ENCODE assay signal across 9 mouse cellular contexts in the genomic region with DNA sequence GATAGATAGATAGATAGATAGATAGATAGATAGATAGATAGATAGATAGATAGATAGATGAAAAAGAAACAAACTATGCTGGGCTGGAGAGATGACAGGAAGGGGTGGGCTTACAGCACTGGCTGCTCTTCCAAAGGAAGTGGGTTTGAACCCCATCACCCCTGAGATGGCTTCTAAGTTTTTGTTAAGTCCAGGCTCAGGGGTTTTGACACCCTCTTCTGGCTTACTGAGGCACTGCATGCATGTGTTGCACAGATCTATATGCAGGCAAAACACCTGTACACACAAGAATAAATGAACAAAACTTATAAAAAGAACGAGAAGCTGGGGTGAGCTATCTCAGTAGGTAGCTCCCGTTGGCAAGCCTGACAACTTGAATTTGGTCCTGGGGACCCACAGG. TPM values are rescaled to one million over a fixed set of nuclear protein-coding genes. Genes with fewer than 3 reads are reported as not detected.
A peak's percentile ranks its signal among the peaks of the same experiment; 100 is the strongest.
DNase-seq lines count a peak whose midpoint lies in the region; ATAC-seq and TF ChIP-seq lines count a peak whose summit lies in the region.
"Had no signal": no experiment of that assay in that cellular context is flagged by ENCODE, and none has a peak within 500 bp of the region (broad histone marks: within the 10 kb centered on the region; RNA-seq: fewer than 3 reads in every experiment).

No protein-coding gene starts in this region.

- no peak overlapping the region for H3K4me2 ChIP-seq in heart, embryonic 11.5 days
- H3K4me2 ChIP-seq in kidney, postnatal 0 days (ENCODE audit: low read length), result no peak overlapping the region
- no peak overlapping the region for H3K4me2 ChIP-seq in forebrain, embryonic 13.5 days

- intact Hi-C loops in gastrocnemius, postnatal 36 days (cut with DNase I), result loop anchor here (5.0 kb wide), 2 partner anchors 123 to 153 kb away; no protein-coding TSS in a partner anchor

- DNase-seq in heart, postnatal 4 days, result peak; percentile 29
- DNase-seq in ES-E14 (ENCODE audit: low read depth, low spot score), result no peak
- peak; percentile 41 for DNase-seq in kidney, postnatal 0 days (ENCODE audit: low spot score)
- DNase-seq in spleen, postnatal 14 days (ENCODE audit: low spot score in 2 of 2), result peak; percentile 17 to 54
- DNase-seq in yolk sac, embryonic 10.5 days (ENCODE audit: low spot score), result no peak
- no peak for DNase-seq in gastrocnemius, postnatal 36 days

- H3K27ac ChIP-seq in heart, embryonic 11.5 days (ENCODE audit: low read depth, low read length), result no peak overlapping the region
- H3K27ac ChIP-seq in ES-E14 (ENCODE audit: insufficient read depth, low read depth, low read length, poor library complexity, severe bottlenecking), result no peak overlapping the region
- H3K27ac ChIP-seq in kidney, postnatal 0 days, result no peak overlapping the region
- H3K27ac ChIP-seq in forebrain, embryonic 13.5 days, result no peak overlapping the region

- H3K36me3 ChIP-seq in heart, embryonic 11.5 days (ENCODE audit: control insufficient read depth, insufficient read depth, low read length), result no peaks in the 10 kb centered on the region
- no peaks in the 10 kb centered on the region for H3K36me3 ChIP-seq in ES-E14 (ENCODE audit: control insufficient read depth, insufficient read depth, low read length, poor library complexity, severe bottlenecking)
- H3K36me3 ChIP-seq in kidney, postnatal 0 days (ENCODE audit: insufficient read depth, low read length), result no peaks in the 10 kb centered on the region
- no peaks in the 10 kb centered on the region for H3K36me3 ChIP-seq in forebrain, embryonic 13.5 days (ENCODE audit: poor library complexity, severe bottlenecking)

- ATAC-seq in heart, embryonic 11.5 days (replicated peaks; ENCODE audit: insufficient number of reproducible peaks, low FRiP score, low TSS enrichment), result no peak
- ATAC-seq in kidney, postnatal 0 days (replicated peaks; ENCODE audit: low FRiP score, low read depth), result no peak
- no peak for ATAC-seq in forebrain, embryonic 13.5 days

- TF ChIP-seq CTCF in kidney, postnatal 0 days (IDR thresholded peaks at IDR 0.05; ENCODE audit: low read depth), result peak; percentile 71

- no peak overlapping the region for H3K4me3 ChIP-seq in heart, embryonic 11.5 days (ENCODE audit: low read depth, low read length)
- no peak overlapping the region for H3K4me3 ChIP-seq in ES-E14 (ENCODE audit: insufficient read depth in 1 of 2, low read depth in 1 of 2, low read length in 2 of 2, poor library complexity in 1 of 2, severe bottlenecking in 1 of 2)
- no peak overlapping the region for H3K4me3 ChIP-seq in kidney, postnatal 0 days (replicated peaks; ENCODE audit: low read depth, low read length)
- no peak overlapping the region for H3K4me3 ChIP-seq in forebrain, embryonic 13.5 days
- H3K4me3 ChIP-seq: megakaryocyte, embryonic 14.5 days had no signal

- H3K9ac ChIP-seq in heart, embryonic 11.5 days (ENCODE audit: low read depth, low read length), result no peak overlapping the region
- H3K9ac ChIP-seq in ES-E14 (ENCODE audit: insufficient read depth, low read depth, low read length, poor library complexity, severe bottlenecking), result no peak overlapping the region
- no peak overlapping the region for H3K9ac ChIP-seq in kidney, postnatal 0 days (ENCODE audit: low read depth, low read length)
- H3K9ac ChIP-seq in forebrain, embryonic 13.5 days, result no peak overlapping the region

- no peaks in the 10 kb centered on the region for H3K4me1 ChIP-seq in heart, embryonic 11.5 days (ENCODE audit: control insufficient read depth, insufficient read depth, low read length)
- no peaks in the 10 kb centered on the region for H3K4me1 ChIP-seq in ES-E14 (ENCODE audit: control insufficient read depth in 2 of 2, insufficient read depth in 2 of 2, low read length in 2 of 2, poor library complexity in 1 of 2)
- H3K4me1 ChIP-seq in kidney, postnatal 0 days (replicated peaks; ENCODE audit: insufficient read depth, low read length), result no peaks in the 10 kb centered on the region
- H3K4me1 ChIP-seq in forebrain, embryonic 13.5 days, result no peaks in the 10 kb centered on the region

- WGBS in heart, embryonic 11.5 days (ENCODE audit: insufficient replicate concordance), result 77% methylated on average over 2 of the region's 2 CpGs
- 77% methylated on average over 2 of the region's 2 CpGs for WGBS in kidney, postnatal 0 days
- 88% methylated on average over 2 of the region's 2 CpGs for WGBS in forebrain, embryonic 13.5 days

- in situ Hi-C loops in ES-E14 (cut with MboI; ENCODE audit: low sequenced_read_pairs in 2 of 2, unreplicated experiment in 2 of 2), result loop anchor here in 1 of 2 experiments (10.0 kb wide), 1 partner anchor 156 kb away; no protein-coding TSS in a partner anchor

- H3K9me3 ChIP-seq in heart, embryonic 11.5 days (replicated peaks; ENCODE audit: control insufficient read depth, low read length), result no peaks in the 10 kb centered on the region
- no peaks in the 10 kb centered on the region for H3K9me3 ChIP-seq in ES-E14 (ENCODE audit: control insufficient read depth, insufficient read depth, low read depth, low read length)
- no peaks in the 10 kb centered on the region for H3K9me3 ChIP-seq in kidney, postnatal 0 days (replicated peaks; ENCODE audit: low read length)
- no peaks in the 10 kb centered on the region for H3K9me3 ChIP-seq in forebrain, embryonic 13.5 days (replicated peaks)
- H3K9me3 ChIP-seq: megakaryocyte, embryonic 14.5 days had no signal

- no peaks in the 10 kb centered on the region for H3K27me3 ChIP-seq in heart, embryonic 11.5 days (ENCODE audit: control insufficient read depth, insufficient read depth, low read length)
- H3K27me3 ChIP-seq in kidney, postnatal 0 days (ENCODE audit: insufficient read depth, low read length), result no peaks in the 10 kb centered on the region
- H3K27me3 ChIP-seq in forebrain, embryonic 13.5 days, result no peaks in the 10 kb centered on the region

TF ChIP-seq in ES-E14, 5 proteins besides CTCF, POLR2A, EP300 and RAD21:
- TF ChIP-seq MAFK (IDR thresholded peaks at IDR 0.05; ENCODE audit: insufficient read depth, low read depth, low read length) (no peak), ZC3H11A (IDR thresholded peaks at IDR 0.05; ENCODE audit: borderline replicate concordance, low read depth, low read length) (0 out of 2 replicates have a peak, but pooled peaks have one; percentile 25)
TF ChIP-seq in ES-E14: peak in this region for 1.

RNA-seq across cellular contexts. Expression of gene Jak1, which starts 55.5 kb away (rescaled TPM):
- 10 to 100 TPM; 86.6 to 89.9 TPM for total RNA-seq in heart, postnatal 4 days (2021)
- polyA plus RNA-seq in heart, embryonic 11.5 days (2014; fragmentation: Nextera tagmentation; extraction: Ambion mirVana), result 65.1 and 69.8 TPM in 2 replicates
- total RNA-seq in ES-E14 (2012; rRNA removed), result 17.0 and 22.5 TPM in 2 replicates
- polyA plus RNA-seq in kidney, postnatal 0 days (2015; fragmentation: Nextera tagmentation; extraction: Ambion mirVana), result 71.9 and 78.9 TPM in 2 replicates
- polyA plus RNA-seq in forebrain, embryonic 13.5 days (2015; fragmentation: Nextera tagmentation; extraction: Ambion mirVana), result 33.5 and 37.5 TPM in 2 replicates
- 100 to 1,000 TPM; 100 to 109 TPM for total RNA-seq in gastrocnemius, postnatal 36 days (2021)

Comparison
In these comparisons a context has a peak if more than half of its experiments do, and no peak if none do; other contexts are left out.
1. DNase-seq: peak in heart, postnatal 4 days (single experiment), kidney, postnatal 0 days (single experiment) and spleen, postnatal 14 days (2 of 2); none in ES-E14 (single experiment), yolk sac, embryonic 10.5 days (single experiment) and gastrocnemius, postnatal 36 days (0 of 2).